Mouse (Mus musculus) intestine, embryonic 16.5 days (tissue): ENCODE results near the gene Ampd2. TPM values are rescaled to one million over a fixed set of nuclear protein-coding genes. Genes with fewer than 3 reads are reported as not detected.
A peak's percentile ranks its signal among the peaks of the same experiment; 100 is the strongest.

ENCODE experiments used
- ATAC-seq: fragments of 200-750 bp; cut with Nextera tagmentation; 2 replicates; pipeline ENCODE4 v1.8.0; 2017; ENCODE audit warnings: moderate TSS enrichment, moderate library complexity
- H3K27ac ChIP-seq: fragments of 300-500 bp; sonication (generic); 2 replicates; pipeline ENCODE4 v1.5.1; 2014; ENCODE audit warnings: mild to moderate bottlenecking, low read length
- H3K27me3 ChIP-seq: fragments of 300-500 bp; sonication (generic); replicated peaks from 2 replicates; pipeline ENCODE4 v1.6.1; 2014; ENCODE audit warnings: low read length, control low read depth, mixed read lengths; ENCODE audit not compliant: control insufficient read depth, insufficient read depth
- H3K36me3 ChIP-seq: fragments of 300-500 bp; sonication (generic); 2 replicates; pipeline ENCODE4 v1.6.1; 2014; ENCODE audit warnings: low read length, control low read depth; ENCODE audit not compliant: control insufficient read depth, insufficient read depth
- H3K4me1 ChIP-seq: fragments of 300-500 bp; sonication (generic); 2 replicates; pipeline ENCODE4 v1.6.1; 2014; ENCODE audit warnings: low read length, control low read depth, mixed read lengths; ENCODE audit not compliant: control insufficient read depth, insufficient read depth
- H3K4me2 ChIP-seq: fragments of 300-500 bp; sonication (generic); 2 replicates; pipeline ENCODE4 v1.6.1; 2014; ENCODE audit warnings: low read depth, low read length, control low read depth
- H3K4me3 ChIP-seq: fragments of 300-500 bp; sonication (generic); 2 replicates; pipeline ENCODE4 v1.5.1; 2014; ENCODE audit warnings: mild to moderate bottlenecking, low read length
- H3K9ac ChIP-seq: fragments of 300-500 bp; sonication (generic); 2 replicates; pipeline ENCODE4 v1.6.1; 2014; ENCODE audit warnings: low read depth, low read length
- H3K9me3 ChIP-seq: fragments of 300-500 bp; sonication (generic); 2 replicates; pipeline ENCODE4 v1.6.1; 2016; ENCODE audit warnings: low read length, control low read depth; ENCODE audit not compliant: control insufficient read depth
- WGBS: fragments of 180-500 bp; shearing (Covaris S2); extraction: QIAGEN DNeasy Blood & Tissue Kit; methylation state at CpG from one replicate; pipeline ENCODE4 v1.1.7; 2014; 5-methylcytosine and 5-hydroxymethylcytosine counted together
- polyA plus RNA-seq: library from polyadenylated mRNA; unstranded; fragments of >200 nt; fragmentation: Nextera tagmentation; extraction: Ambion mirVana; gene quantifications from 2 replicates; pipeline ENCODE4 v1.2.1, GENCODE M21; 2015

Gene Ampd2
- polyA plus RNA-seq, 1 experiment from 2014 or later = 48.9 TPM

DNA sequence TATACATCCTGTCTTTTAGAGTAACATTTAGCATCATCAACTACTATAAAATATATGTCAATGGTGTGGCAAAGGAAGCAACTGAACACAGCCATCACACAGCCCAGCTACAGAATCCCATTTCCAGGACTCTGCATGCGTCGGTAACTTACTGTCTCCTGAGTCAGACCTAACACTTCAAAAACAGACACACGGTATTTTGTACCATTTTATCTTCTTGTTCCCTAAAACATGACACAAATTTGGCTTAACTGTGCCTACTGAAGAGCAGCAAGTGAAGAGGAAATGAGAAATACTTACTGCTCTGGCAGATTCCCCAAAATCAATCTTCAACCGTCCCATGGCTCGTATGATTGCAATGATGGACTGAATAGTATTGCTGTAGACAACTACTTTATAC lies 36.8 kb upstream of the Ampd2 start:
- no peaks in the 10 kb centered on the region for H3K9me3 ChIP-seq
- H3K27ac ChIP-seq = no peak overlapping the region
- no peak overlapping the region for H3K9ac ChIP-seq
- peaks cover 8% of the 10 kb centered on the region; the same call in 1 of the 2 replicates for H3K4me1 ChIP-seq
- no peak overlapping the region for H3K4me2 ChIP-seq
- no peaks in the 10 kb centered on the region for H3K27me3 ChIP-seq
- peaks cover 3% of the 10 kb centered on the region; the same call in 1 of the 2 replicates for H3K36me3 ChIP-seq
- no peak for ATAC-seq
- no peak overlapping the region for H3K4me3 ChIP-seq
- WGBS = 86% methylated on average over 5 of the region's 5 CpGs

DNA sequence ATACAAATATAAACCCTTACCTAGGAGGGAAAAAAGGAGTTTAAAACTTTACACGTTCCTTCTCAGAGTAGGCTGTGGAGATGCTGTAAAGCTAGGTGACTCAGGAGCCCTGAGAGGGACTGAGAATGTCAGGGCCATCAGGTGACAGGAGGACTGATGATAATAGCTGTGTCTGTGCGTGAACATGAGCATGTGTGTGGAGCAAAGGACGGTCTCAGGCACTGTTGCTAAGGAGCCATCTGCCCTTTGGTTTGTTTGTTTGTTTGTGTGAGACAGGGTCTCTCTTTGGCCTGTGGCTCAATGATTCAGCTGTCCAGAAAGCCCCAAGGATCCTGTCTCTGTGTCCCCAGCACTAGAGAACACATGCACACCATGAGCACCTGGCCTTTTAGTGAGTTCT lies 34.6 kb upstream of the Ampd2 start:
- Histone ChIP-seq H3K4me3 (no peak overlapping the region), H3K27me3 (no peaks in the 10 kb centered on the region), H3K4me2 (no peak overlapping the region), H3K9me3 (no peaks in the 10 kb centered on the region), H3K9ac (no peak overlapping the region), H3K36me3 (peaks cover 6% of the 10 kb centered on the region; the same call in 1 of the 2 replicates), H3K27ac (no peak overlapping the region), H3K4me1 (peaks cover 6% of the 10 kb centered on the region; the same call in 1 of the 2 replicates)
- WGBS = 78% methylated on average over 3 of the region's 3 CpGs
- ATAC-seq = no peak

DNA sequence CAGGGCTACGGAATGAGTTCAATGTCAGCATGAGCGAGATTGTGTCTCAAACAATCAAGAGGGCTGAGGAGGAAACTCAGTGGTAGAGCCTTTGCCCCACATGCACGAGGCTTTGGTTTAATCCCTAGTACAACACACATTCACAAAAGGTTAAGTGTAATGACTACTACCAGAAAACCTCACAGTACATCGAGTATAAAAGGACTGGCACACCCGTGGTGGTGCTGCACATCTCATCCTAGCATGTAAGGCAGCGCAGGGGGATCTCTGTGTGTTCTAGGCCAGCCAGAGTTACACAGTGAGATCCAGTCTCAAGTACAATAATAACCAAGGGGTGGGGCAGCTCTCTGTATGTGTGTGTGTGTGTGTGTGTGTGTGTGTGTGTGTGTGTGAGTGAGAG lies 31.0 kb upstream of the Ampd2 start:
- WGBS = 91% methylated on average over 6 of the region's 6 CpGs
- H3K4me1 ChIP-seq = no peaks in the 10 kb centered on the region
- no peak overlapping the region for H3K9ac ChIP-seq
- H3K4me3 ChIP-seq = no peak overlapping the region
- H3K36me3 ChIP-seq = peaks cover 6% of the 10 kb centered on the region; the same call in 1 of the 2 replicates
- no peak overlapping the region for H3K4me2 ChIP-seq
- H3K27me3 ChIP-seq = no peaks in the 10 kb centered on the region
- ATAC-seq = no peak
- H3K27ac ChIP-seq = no peak overlapping the region
- no peaks in the 10 kb centered on the region for H3K9me3 ChIP-seq

DNA sequence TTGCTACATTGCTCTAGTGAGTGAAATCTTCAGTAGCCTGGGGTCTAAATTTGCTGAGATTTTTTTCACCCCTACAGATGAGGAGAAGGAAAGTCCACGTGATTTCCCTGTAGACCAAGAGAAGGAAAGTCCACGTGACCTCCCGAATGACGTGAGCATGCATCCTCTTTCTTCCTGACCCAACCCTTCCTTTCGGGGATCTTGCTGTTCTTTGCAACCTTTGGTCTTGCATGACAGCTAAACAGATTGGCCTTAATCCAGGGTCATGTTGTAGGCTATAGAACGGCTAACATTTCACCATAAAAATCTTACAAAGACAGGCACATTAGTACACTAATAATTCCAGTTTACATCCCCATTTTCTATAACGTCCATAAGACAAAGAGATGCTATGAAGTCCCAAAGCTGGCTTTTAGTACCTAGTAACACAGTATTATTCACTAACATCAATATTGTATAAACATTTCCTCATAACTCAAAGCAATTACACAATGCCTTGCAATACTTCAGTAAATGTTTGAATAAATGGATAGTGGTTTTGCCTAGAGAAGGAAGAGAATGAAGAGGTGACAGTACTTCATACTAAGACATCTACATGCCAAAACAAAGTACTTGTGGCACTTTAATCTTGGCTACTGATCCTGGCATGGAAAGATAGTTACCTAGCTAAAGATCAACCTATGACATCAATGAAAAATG lies 27.3 kb upstream of the Ampd2 start:
- Histone ChIP-seq H3K4me2 (no peak overlapping the region), H3K4me1 (no peaks in the 10 kb centered on the region), H3K9me3 (no peaks in the 10 kb centered on the region), H3K4me3 (no peak overlapping the region), H3K27ac (no peak overlapping the region), H3K9ac (no peak overlapping the region), H3K27me3 (no peaks in the 10 kb centered on the region), H3K36me3 (peaks cover 13% of the 10 kb centered on the region; the same call in 1 of the 2 replicates)
- 77% methylated on average over 7 of the region's 7 CpGs for WGBS
- 0 out of 2 replicates have a peak, but pooled peaks have one; percentile 20 for ATAC-seq

DNA sequence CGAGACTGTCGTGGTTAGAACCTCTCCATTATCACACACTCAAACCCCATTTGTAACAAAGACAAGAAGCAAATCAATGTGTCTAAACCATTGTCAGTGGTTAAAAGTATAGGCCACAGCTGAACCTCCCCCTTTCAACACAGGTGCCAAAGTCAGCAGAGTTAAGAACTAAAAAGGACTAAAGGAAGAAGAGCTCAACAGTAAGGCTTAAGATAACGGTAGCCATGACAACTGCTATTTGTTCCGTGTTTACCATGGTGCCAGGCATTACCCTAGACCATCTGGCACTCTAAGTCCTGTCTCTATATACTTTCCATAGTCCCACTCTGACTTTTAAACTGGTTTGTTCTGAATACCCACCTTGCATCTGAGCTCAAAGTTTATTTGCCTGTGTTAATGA lies 26.2 kb upstream of the Ampd2 start:
- H3K4me2 ChIP-seq = no peak overlapping the region
- peak; percentile 74 for ATAC-seq
- no peaks in the 10 kb centered on the region for H3K9me3 ChIP-seq
- no peaks in the 10 kb centered on the region for H3K4me1 ChIP-seq
- H3K36me3 ChIP-seq = peaks cover 10% of the 10 kb centered on the region
- peak overlapping the region; percentile 60; the same call in 1 of the 2 replicates for H3K27ac ChIP-seq
- H3K9ac ChIP-seq = no peak overlapping the region
- no peak overlapping the region for H3K4me3 ChIP-seq
- 78% methylated on average over 4 of the region's 4 CpGs for WGBS
- no peaks in the 10 kb centered on the region for H3K27me3 ChIP-seq

DNA sequence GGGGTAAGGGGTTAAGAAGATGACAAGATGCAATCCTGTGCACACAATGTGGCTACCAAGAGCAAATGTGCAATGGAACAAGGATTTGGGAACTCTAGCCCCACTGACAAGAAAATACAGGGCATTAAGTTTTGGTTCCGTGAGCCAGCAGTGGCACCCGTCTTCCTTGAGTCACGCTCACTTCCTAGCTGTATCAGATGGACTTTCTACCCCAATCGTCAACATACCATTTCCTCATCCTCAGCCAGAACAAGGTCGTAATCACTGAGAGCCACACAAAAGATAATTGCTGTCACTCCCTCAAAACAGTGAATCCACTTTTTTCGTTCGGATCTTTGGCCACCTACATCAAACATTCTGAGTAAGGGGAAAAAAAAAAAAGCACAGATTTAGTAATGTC lies 25.8 kb upstream of the Ampd2 start:
- Histone ChIP-seq H3K9me3 (no peaks in the 10 kb centered on the region), H3K27ac (peak overlapping the region; percentile 60; the same call in 1 of the 2 replicates), H3K27me3 (no peaks in the 10 kb centered on the region), H3K9ac (no peak overlapping the region), H3K4me2 (no peak overlapping the region), H3K4me1 (no peaks in the 10 kb centered on the region), H3K36me3 (peaks cover 10% of the 10 kb centered on the region), H3K4me3 (no peak overlapping the region)
- peak; percentile 88 for ATAC-seq
- WGBS = 66% methylated on average over 7 of the region's 7 CpGs

DNA sequence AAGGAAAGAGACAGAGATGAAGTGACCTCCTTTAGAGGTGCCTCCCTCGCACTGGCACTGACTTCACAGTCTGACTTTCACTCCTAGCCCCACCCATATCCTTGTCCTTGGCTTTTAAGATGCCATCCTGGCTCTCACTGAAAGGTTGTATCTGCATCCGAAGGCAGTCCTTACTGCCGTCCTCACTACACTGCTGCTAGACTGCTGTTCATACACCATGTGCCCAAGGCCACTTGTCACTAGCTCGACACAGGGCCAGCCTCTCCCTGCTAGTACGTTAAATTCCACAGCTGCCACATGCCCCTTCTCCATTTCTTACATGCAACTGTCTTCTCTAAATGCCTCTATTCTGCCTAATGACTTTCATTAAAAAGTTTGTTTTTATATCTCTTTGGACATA lies 24.9 kb upstream of the Ampd2 start:
- Histone ChIP-seq H3K9me3 (no peaks in the 10 kb centered on the region), H3K9ac (no peak overlapping the region), H3K27me3 (no peaks in the 10 kb centered on the region), H3K4me1 (no peaks in the 10 kb centered on the region), H3K4me3 (no peak overlapping the region), H3K4me2 (no peak overlapping the region), H3K27ac (no peak overlapping the region), H3K36me3 (peaks cover 10% of the 10 kb centered on the region)
- no peak for ATAC-seq
- 81% methylated on average over 5 of the region's 5 CpGs for WGBS

DNA sequence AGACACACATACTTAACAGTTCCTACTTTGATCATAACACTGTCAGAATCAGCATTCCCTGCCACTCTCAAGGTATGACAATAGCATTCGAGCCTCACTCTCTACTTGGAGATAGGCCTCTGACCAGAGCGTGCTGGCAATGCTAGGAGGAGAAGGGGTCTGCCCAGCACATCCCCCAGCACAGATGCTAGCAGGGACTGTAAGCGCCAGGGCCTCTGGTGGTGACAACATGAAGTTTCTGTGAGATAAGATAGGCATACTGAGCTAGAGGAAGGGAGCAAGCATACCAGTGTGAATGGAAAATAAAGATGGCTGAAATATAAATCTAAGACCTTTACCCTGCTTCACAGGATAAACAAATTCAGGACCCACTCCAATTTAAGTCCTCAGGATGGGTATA lies 18.8 kb upstream of the Ampd2 start:
- Histone ChIP-seq H3K9me3 (no peaks in the 10 kb centered on the region), H3K4me3 (no peak overlapping the region), H3K4me2 (no peak overlapping the region), H3K4me1 (no peaks in the 10 kb centered on the region), H3K27me3 (no peaks in the 10 kb centered on the region), H3K36me3 (peaks cover 8% of the 10 kb centered on the region; the same call in 1 of the 2 replicates), H3K27ac (no peak overlapping the region), H3K9ac (no peak overlapping the region)
- WGBS = 82% methylated on average over 3 of the region's 3 CpGs
- no peak for ATAC-seq

DNA sequence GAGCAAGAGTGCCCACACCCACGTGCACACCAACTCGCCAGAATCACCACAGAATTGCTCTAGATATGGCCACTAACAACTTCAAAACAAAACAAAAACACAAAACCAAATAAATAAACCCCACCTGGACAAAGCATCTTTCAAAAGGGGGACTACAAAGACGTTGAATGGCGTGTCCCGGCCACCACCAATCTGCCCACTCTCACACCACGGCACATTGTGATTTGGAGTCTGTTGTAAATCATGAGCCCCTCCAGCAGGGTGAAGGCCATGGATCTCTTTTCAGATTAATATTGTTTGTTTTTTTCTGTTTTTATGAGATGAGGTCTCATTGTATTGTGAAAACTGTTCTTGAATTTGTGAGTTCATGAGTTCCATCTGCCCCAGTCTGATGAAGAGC lies 15.6 kb upstream of the Ampd2 start:
- Histone ChIP-seq H3K9ac (no peak overlapping the region), H3K27ac (no peak overlapping the region), H3K36me3 (no peaks in the 10 kb centered on the region), H3K27me3 (no peaks in the 10 kb centered on the region), H3K4me3 (no peak overlapping the region), H3K4me1 (no peaks in the 10 kb centered on the region), H3K9me3 (no peaks in the 10 kb centered on the region), H3K4me2 (no peak overlapping the region)
- no peak for ATAC-seq
- WGBS = 80% methylated on average over 6 of the region's 6 CpGs

DNA sequence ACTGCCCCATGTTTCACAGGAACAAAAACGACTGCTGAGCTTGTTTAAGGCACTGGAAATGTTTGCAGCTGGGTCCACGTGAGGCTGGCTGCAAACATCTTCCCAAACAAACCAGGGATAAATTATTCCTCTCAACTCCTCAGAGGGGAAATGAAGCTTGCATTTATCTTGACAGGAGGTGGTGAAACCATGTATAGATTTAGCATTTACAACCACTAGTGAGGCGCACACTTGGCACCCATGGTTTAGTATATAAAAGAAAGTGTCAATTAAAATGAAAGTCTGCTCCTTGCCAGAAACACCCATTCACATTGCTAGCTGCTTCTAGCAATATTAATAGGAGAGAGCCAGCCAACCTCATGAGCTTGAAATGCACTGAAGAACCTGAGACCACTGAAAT lies 15.1 kb upstream of the Ampd2 start:
- no peaks in the 10 kb centered on the region for H3K27me3 ChIP-seq
- 43% methylated on average over 3 of the region's 3 CpGs for WGBS

More for the DNA sequence above, 15.1 kb upstream of the Ampd2 start:
- H3K27ac ChIP-seq = no peak overlapping the region
- H3K4me1 ChIP-seq = no peaks in the 10 kb centered on the region
- no peak overlapping the region for H3K4me2 ChIP-seq
- no peak for ATAC-seq
- H3K36me3 ChIP-seq = no peaks in the 10 kb centered on the region
- no peak overlapping the region for H3K4me3 ChIP-seq
- H3K9me3 ChIP-seq = no peaks in the 10 kb centered on the region
- no peak overlapping the region for H3K9ac ChIP-seq
